Mouse (Mus musculus) left cerebral cortex, adult 18-20 months (tissue): ENCODE results near the gene Zfp108. TPM values are rescaled to one million over a fixed set of nuclear protein-coding genes. Genes with fewer than 3 reads are reported as not detected.

Experiments used
- total RNA-seq, 2 experiments: library from RNA; stranded (reverse); gene quantifications; 2 replicates each; pipeline ENCODE4 v1.2.3; 2021

Zfp108 gene
- total RNA-seq, 2 experiments from 2014 or later, result 7.7 to 8.4 TPM

Other genes with a start within 250 kb of the Zfp108 start
- not detected for gene Vmn1r183, start 201.5 kb upstream of the Zfp108 start, total RNA-seq
- 10 to 100 TPM; 61.0 to 67.4 TPM for gene Zfp180, start 172.9 kb upstream of the Zfp108 start, total RNA-seq
- gene Zfp112, start 142.5 kb upstream of the Zfp108 start, total RNA-seq, result 10 to 100 TPM; 11.2 to 11.8 TPM
- gene Zfp235, start 120.6 kb upstream of the Zfp108 start, total RNA-seq, result 10 to 100 TPM; 22.2 to 22.8 TPM
- gene Zfp114, start 79.7 kb upstream of the Zfp108 start, total RNA-seq, result 1 to 10 TPM; 3.2 to 3.7 TPM
- gene Zfp111, start 43.4 kb upstream of the Zfp108 start, total RNA-seq, result 10 to 100 TPM; 12.7 to 13.5 TPM
- 10 to 100 TPM; 10.2 to 12.1 TPM for gene Zfp109, start 17.2 kb upstream of the Zfp108 start, total RNA-seq
- 10 to 100 TPM; 11.6 to 12.7 TPM for gene Zfp93, start 15.6 kb downstream of the Zfp108 start, total RNA-seq
- gene Zfp61, start 46.4 kb downstream of the Zfp108 start, total RNA-seq, result 10 to 100 TPM; 19.7 to 21.9 TPM
- gene Zfp94, start 61.9 kb downstream of the Zfp108 start, total RNA-seq, result 10 to 100 TPM; 12.2 to 14.1 TPM
- gene Tescl, start 79.1 kb downstream of the Zfp108 start, total RNA-seq, result not detected
- gene Lypd5, start 94.4 kb downstream of the Zfp108 start, total RNA-seq, result not detected
- under 1 TPM; 0.19 to 0.45 TPM for gene Kcnn4, start 115.5 kb downstream of the Zfp108 start, total RNA-seq
- gene Smg9, start 144.8 kb downstream of the Zfp108 start, total RNA-seq, result 10 to 100 TPM; 40.2 to 43.0 TPM
- gene Irgc1, start 197.5 kb downstream of the Zfp108 start, total RNA-seq, result under 1 TPM in 1 of 2 experiments, not detected in 1; 0.37 TPM
- gene Plaur, start 207.7 kb downstream of the Zfp108 start, total RNA-seq, result 1 to 10 TPM in 1 of 2 experiments, under 1 TPM in 1; 0.59 to 1.5 TPM
- gene Cadm4, start 227.2 kb downstream of the Zfp108 start, total RNA-seq, result 100 to 1,000 TPM; 207 to 219 TPM